Mouse (Mus musculus) heart, embryonic 11.5 days (tissue): ENCODE data around the gene Dgkg. TPM values are rescaled to one million over a fixed set of nuclear protein-coding genes. Genes with fewer than 3 reads are reported as not detected.

Experiments
- ATAC-seq: fragments of 200-750 bp; cut with Nextera tagmentation; replicated peaks from 2 replicates; pipeline ENCODE4 v1.8.0; 2017; ENCODE audit warnings: moderate library complexity; ENCODE audit not compliant: insufficient number of reproducible peaks, low FRiP score, low TSS enrichment
- H3K27ac ChIP-seq: fragments of 300-500 bp; sonication (generic); 2 replicates; pipeline ENCODE4 v1.5.1; 2014; ENCODE audit warnings: mild to moderate bottlenecking, low read depth, low read length
- H3K27me3 ChIP-seq: fragments of 300-500 bp; sonication (generic); 2 replicates; pipeline ENCODE4 v1.6.1; 2014; ENCODE audit warnings: mild to moderate bottlenecking, low read length, mixed read lengths; ENCODE audit not compliant: control insufficient read depth, insufficient read depth
- H3K36me3 ChIP-seq: fragments of 300-500 bp; sonication (generic); 2 replicates; pipeline ENCODE4 v1.6.1; 2014; ENCODE audit warnings: mild to moderate bottlenecking, low read length, moderate library complexity, mixed read lengths; ENCODE audit not compliant: control insufficient read depth, insufficient read depth
- H3K4me1 ChIP-seq: fragments of 300-500 bp; sonication (generic); 2 replicates; pipeline ENCODE4 v1.6.1; 2014; ENCODE audit warnings: low read length; ENCODE audit not compliant: control insufficient read depth, insufficient read depth
- H3K4me2 ChIP-seq: fragments of 300-500 bp; sonication (generic); 2 replicates; pipeline ENCODE4 v1.6.1; 2014; ENCODE audit warnings: mild to moderate bottlenecking, moderate library complexity
- H3K4me3 ChIP-seq: fragments of 300-500 bp; sonication (generic); 2 replicates; pipeline ENCODE4 v1.5.1; 2014; ENCODE audit warnings: low read depth, low read length
- H3K9ac ChIP-seq: fragments of 300-500 bp; sonication (generic); 2 replicates; pipeline ENCODE4 v1.6.1; 2014; ENCODE audit warnings: mild to moderate bottlenecking, low read depth, low read length, moderate library complexity
- H3K9me3 ChIP-seq: fragments of 300-500 bp; sonication (generic); replicated peaks from 2 replicates; pipeline ENCODE4 v1.6.1; 2016; ENCODE audit warnings: low read length; ENCODE audit not compliant: control insufficient read depth
- WGBS: fragments of 180-500 bp; shearing (Covaris S2); extraction: QIAGEN DNeasy Blood & Tissue Kit; methylation state at CpG from one replicate; pipeline ENCODE4 v1.1.7; 2014; ENCODE audit not compliant: insufficient replicate concordance; 5-methylcytosine and 5-hydroxymethylcytosine counted together
- polyA plus RNA-seq: library from polyadenylated mRNA; unstranded; fragments of >200 nt; fragmentation: Nextera tagmentation; extraction: Ambion mirVana; gene quantifications from 2 replicates; pipeline ENCODE4 v1.2.1, GENCODE M21; 2014

Gene Dgkg
- polyA plus RNA-seq: 0.38 and 0.44 TPM in 2 replicates

GRCm38 (mm10) chr16:22656533-22657444, at the start of gene Dgkg:
TSS of gene Dgkg (minus strand) at chr16:22657221.
- peak within 1 kb of the TSS; percentile 48 for H3K4me3 ChIP-seq
- H3K4me2 ChIP-seq: peak within 1 kb of the TSS; percentile 87
- H3K36me3 ChIP-seq: no peaks in the 10 kb centered on the region
- H3K9ac ChIP-seq: peak within 1 kb of the TSS; percentile 16; the same call in 1 of the 2 replicates
- H3K27me3 ChIP-seq: peaks cover 30% of the 10 kb centered on the region
- no peaks in the 10 kb centered on the region for H3K9me3 ChIP-seq
- peaks cover 8% of the 10 kb centered on the region; the same call in 1 of the 2 replicates for H3K4me1 ChIP-seq
- 1% methylated on average over 63 of the region's 63 CpGs for WGBS
- H3K27ac ChIP-seq: no peak within 1 kb of the TSS
- ATAC-seq: no peak

DNA sequence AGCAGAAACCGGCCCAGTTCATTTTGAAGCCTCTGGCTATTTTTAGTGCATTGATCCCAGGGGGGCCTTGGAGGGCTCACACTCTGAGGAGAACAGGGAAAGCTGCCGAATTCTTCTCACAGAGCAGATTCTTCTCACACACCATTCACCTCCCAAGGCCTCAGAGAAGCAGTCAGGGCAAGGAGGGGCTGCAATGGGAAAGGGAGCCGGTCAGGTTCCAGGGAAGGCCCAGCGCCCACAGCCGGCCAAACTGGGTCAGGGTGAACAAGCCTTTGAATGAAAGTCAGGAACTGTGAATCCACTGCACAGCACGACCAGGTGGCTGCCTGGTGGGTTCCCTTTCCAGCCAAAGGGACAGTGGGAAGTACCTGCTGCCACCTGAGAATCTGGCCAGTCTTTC, 47.9 kb upstream of the Dgkg start:
- Histone ChIP-seq H3K4me1 (peaks cover 7% of the 10 kb centered on the region; the same call in 1 of the 2 replicates), H3K4me3 (no peak overlapping the region), H3K27ac (no peak overlapping the region), H3K4me2 (peak overlapping the region; percentile 12; the same call in 1 of the 2 replicates), H3K36me3 (no peaks in the 10 kb centered on the region), H3K9ac (no peak overlapping the region), H3K9me3 (no peaks in the 10 kb centered on the region), H3K27me3 (no peaks in the 10 kb centered on the region)
- WGBS: 27% methylated on average over 6 of the region's 6 CpGs
- ATAC-seq: no peak

DNA sequence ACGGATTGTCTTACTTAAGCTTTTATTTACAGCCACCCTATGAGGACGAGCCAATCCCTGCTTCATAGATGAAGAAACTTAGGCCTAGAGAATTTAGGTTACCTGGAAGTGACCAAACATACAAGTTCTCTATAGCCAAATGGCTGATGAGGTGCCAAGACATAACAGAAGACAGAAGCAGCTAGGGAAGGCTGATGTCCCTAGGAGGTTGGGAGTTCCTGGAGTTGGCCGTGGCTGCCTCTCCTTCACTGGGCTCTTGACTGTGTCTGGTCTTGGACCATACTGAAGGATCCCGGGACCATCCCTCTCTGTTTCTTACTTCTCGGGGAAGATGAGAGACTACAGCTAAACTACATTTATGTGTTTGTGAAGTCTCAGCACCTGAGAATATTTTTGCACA, 47.1 kb upstream of the Dgkg start:
- Histone ChIP-seq H3K27ac (no peak overlapping the region), H3K27me3 (no peaks in the 10 kb centered on the region), H3K9ac (no peak overlapping the region), H3K4me3 (no peak overlapping the region), H3K4me2 (no peak overlapping the region), H3K36me3 (no peaks in the 10 kb centered on the region), H3K4me1 (peaks cover 7% of the 10 kb centered on the region; the same call in 1 of the 2 replicates), H3K9me3 (no peaks in the 10 kb centered on the region)
- no peak for ATAC-seq
- 77% methylated on average over 5 of the region's 5 CpGs for WGBS

DNA sequence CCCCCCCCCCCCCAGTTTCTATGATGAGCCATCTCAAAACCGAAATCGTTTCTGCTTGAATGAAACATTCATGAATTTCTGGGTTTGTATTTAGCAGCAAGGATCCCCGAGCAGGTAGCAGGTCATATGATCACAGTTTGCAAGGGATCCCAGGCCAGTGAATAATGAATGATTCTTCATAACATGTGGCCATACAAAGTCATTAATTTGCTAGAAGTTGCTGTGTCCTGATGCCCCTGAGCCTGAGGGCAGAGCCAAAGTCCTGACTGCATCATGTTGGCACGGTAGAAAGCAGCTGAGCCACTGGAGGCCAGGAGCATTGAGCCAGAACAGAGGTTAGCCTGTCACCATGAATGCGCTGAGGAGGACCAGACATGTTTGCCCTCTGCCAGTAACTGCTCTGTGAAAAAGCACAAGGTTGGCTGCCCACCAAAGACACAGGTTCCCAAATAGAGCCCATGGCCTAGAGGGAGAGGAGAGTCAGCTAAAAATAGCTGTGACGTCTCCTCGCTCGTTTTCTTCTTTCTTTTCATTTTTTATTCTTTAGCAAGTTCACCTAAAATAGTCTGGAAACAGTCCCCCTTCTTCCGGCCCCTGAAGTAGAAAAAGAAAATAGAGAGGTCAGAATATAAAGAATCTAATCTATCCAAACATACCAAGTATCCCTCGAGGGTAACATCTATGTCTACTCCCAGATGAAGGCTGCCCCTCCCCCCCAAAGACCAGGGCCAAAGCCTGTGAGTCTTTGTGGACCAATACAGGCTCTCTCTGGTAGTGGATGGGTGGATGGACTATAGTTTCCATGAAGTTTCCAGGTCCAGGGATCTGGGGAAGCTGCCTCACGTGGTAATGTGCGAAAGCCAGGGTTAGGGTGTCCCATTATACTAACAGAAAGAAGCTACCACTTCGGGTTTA, 42.1 kb upstream of the Dgkg start:
- Histone ChIP-seq H3K36me3 (no peaks in the 10 kb centered on the region), H3K4me2 (no peak overlapping the region), H3K27ac (no peak overlapping the region), H3K9me3 (no peaks in the 10 kb centered on the region), H3K4me3 (no peak overlapping the region), H3K9ac (no peak overlapping the region), H3K27me3 (no peaks in the 10 kb centered on the region), H3K4me1 (no peaks in the 10 kb centered on the region)
- no peak for ATAC-seq
- WGBS: 62% methylated on average over 13 of the region's 13 CpGs

DNA sequence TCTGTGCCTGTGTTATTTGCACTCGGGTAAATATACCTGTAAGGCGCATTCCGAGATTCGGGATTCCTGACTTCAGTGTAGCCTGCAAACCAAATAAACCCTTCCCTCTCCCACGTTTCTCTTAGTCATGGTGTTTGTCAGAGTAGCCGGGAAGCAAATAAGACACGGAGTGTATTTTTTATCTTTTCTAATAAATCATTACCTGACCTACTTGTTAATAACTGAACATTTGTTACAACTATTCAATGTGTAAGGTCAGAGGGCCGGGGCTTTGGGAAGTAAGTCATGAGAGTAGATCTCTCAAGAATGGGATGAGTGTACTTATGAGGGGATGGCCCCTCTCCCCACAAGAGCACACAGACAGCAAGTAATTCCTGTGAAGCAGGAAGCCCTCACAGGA, 41.1 kb upstream of the Dgkg start:
- H3K27ac ChIP-seq: no peak overlapping the region
- H3K4me3 ChIP-seq: no peak overlapping the region
- H3K36me3 ChIP-seq: no peaks in the 10 kb centered on the region
- H3K4me2 ChIP-seq: no peak overlapping the region
- no peak for ATAC-seq
- no peaks in the 10 kb centered on the region for H3K9me3 ChIP-seq
- H3K9ac ChIP-seq: no peak overlapping the region
- 79% methylated on average over 8 of the region's 8 CpGs for WGBS
- no peaks in the 10 kb centered on the region for H3K27me3 ChIP-seq
- H3K4me1 ChIP-seq: no peaks in the 10 kb centered on the region

DNA sequence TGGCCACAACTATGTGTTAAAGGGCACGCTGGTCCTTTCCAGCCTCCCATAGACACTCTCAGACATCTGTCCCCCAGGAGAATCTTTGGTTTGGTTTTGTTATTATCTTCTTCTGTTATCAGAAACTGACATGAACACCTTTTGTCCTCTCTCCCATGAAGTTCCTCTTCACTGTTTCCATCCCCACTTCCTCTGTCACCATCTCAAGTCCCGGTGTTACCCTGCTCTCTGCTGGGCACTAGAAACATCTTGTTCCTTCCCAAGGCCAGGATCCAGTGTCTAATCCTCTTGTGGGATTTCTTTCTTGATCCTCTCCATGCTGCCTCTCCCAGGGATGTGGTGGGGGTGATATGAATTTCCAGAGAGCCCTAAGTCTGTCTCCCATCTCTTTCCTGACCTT, 32.6 kb upstream of the Dgkg start:
- 77% methylated on average over 2 of the region's 2 CpGs for WGBS
- Histone ChIP-seq H3K27me3 (no peaks in the 10 kb centered on the region), H3K4me1 (no peaks in the 10 kb centered on the region)

GRCm38 (mm10) chr16:22687711-22688230, 30.8 kb upstream of the Dgkg start:
- no peaks in the 10 kb centered on the region for H3K36me3 ChIP-seq
- no peaks in the 10 kb centered on the region for H3K9me3 ChIP-seq
- H3K27me3 ChIP-seq: no peaks in the 10 kb centered on the region
- no peak overlapping the region for H3K4me3 ChIP-seq
- no peak overlapping the region for H3K4me2 ChIP-seq
- 52% methylated on average over 8 of the region's 8 CpGs for WGBS
- H3K9ac ChIP-seq: no peak overlapping the region
- no peak for ATAC-seq
- no peaks in the 10 kb centered on the region for H3K4me1 ChIP-seq
- H3K27ac ChIP-seq: no peak overlapping the region

More for the DNA sequence above, 32.6 kb upstream of the Dgkg start:
- ATAC-seq: no peak
- Histone ChIP-seq H3K36me3 (no peaks in the 10 kb centered on the region), H3K27ac (no peak overlapping the region), H3K9ac (no peak overlapping the region), H3K4me3 (no peak overlapping the region), H3K4me2 (no peak overlapping the region), H3K9me3 (no peaks in the 10 kb centered on the region)

GRCm38 (mm10) chr16:22683605-22684004, 26.6 kb upstream of the Dgkg start:
- Histone ChIP-seq H3K4me2 (no peak overlapping the region), H3K27me3 (no peaks in the 10 kb centered on the region), H3K9ac (no peak overlapping the region), H3K36me3 (no peaks in the 10 kb centered on the region), H3K27ac (no peak overlapping the region), H3K4me1 (no peaks in the 10 kb centered on the region), H3K9me3 (no peaks in the 10 kb centered on the region), H3K4me3 (no peak overlapping the region)
- ATAC-seq: no peak
- 69% methylated on average over 3 of the region's 3 CpGs for WGBS
